Mouse (Mus musculus) myocyte (in vitro differentiated cells): ENCODE measurements around the gene Cd151.

Experiments used
- CEBPB ChIP-seq: IDR thresholded peaks from 2 replicates; pipeline ENCODE4 v1.6.1; 2011; ENCODE audit warnings: mild to moderate bottlenecking, moderate library complexity; ENCODE audit not compliant: poor library complexity, insufficient read depth, severe bottlenecking
- E2F4 ChIP-seq: IDR thresholded peaks from one replicate; pipeline ENCODE4 v1.6.1; 2011; ENCODE audit warnings: mild to moderate bottlenecking, control low read depth, moderate library complexity; ENCODE audit not compliant: insufficient read depth
- POLR2A ChIP-seq: IDR thresholded peaks from one replicate; pipeline ENCODE4 v1.6.1; 2011; ENCODE audit warnings: low read depth, mild to moderate bottlenecking, control low read depth, moderate library complexity; ENCODE audit not compliant: insufficient read length
- POLR2AphosphoS2 ChIP-seq: IDR thresholded peaks from one replicate; pipeline ENCODE4 v1.6.1; 2011; ENCODE audit warnings: low read depth, control low read depth; ENCODE audit not compliant: insufficient read length
- REST ChIP-seq: IDR thresholded peaks from one replicate; pipeline ENCODE4 v1.6.1; 2011; ENCODE audit warnings: mild to moderate bottlenecking, control low read depth, moderate library complexity; ENCODE audit not compliant: insufficient read depth, insufficient read length
- TCF12 ChIP-seq: IDR thresholded peaks from one replicate; pipeline ENCODE4 v1.6.1; 2011; ENCODE audit warnings: mild to moderate bottlenecking, control low read depth; ENCODE audit not compliant: poor library complexity, insufficient read depth, severe bottlenecking

DNA sequence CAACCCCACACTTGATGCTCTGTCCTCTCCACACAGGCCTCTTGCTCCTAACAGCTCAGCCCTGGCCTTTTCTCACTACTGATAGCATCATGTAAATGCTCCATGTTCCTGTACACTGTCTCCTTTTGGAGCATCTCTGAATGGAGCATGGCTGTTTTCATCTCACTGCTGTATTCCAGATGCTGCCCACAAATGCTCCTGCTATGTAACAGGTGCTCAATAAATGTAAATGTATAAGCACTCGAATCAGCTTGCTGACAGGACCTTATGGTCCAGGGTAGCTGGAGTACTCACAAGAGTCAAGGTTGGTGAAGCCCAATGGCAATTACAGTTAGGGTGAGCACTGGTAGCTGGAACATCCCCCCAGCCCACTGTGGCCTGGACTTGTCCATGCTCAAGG is 4.0 kb downstream of the Cd151 start:
- TF ChIP-seq REST (no peak), TCF12 (no peak), POLR2A (no peak), CEBPB (no peak), E2F4 (no peak), POLR2AphosphoS2 (peak; percentile 61)
